Mouse (Mus musculus): ENCODE measurements around the gene Ltbp2. TPM values are rescaled to one million over a fixed set of nuclear protein-coding genes. Genes with fewer than 3 reads are reported as not detected.

Ltbp2 gene
- polyA plus RNA-seq, 1 experiment = 2.2 TPM

DNA sequence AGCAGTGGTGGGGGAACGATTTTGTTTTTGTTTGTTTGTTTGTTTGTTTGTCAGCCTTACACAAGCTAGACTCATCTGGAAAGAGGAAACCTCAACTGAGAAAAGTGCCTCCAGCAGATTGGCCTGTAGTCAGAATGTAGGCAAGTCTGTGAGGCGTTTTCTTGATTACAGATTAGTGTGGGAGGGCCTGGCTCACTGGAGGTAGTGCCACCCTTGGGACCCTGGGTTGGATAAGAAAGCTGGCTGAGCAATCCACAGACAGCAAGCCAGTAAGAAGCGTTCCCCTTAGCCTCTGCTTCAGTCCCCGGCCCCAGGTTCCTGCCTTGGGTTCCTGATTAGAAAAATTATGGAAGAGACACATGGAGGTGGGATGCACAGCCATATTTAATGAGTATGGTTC is 36.4 kb downstream of the Ltbp2 start:
- no peak overlapping the region for H3K27ac ChIP-seq (ENCODE audit: insufficient read depth, low read depth, low read length)
- H3K4me1 ChIP-seq (ENCODE audit: control insufficient read depth, insufficient read depth, low read length) = no peaks in the 10 kb centered on the region
- H3K36me3 ChIP-seq (ENCODE audit: control insufficient read depth, insufficient read depth, low read length) = no peaks in the 10 kb centered on the region
- DNase-seq = no peak
- H3K4me3 ChIP-seq (ENCODE audit: insufficient read depth, low read depth, low read length) = no peak overlapping the region
- H3K27me3 ChIP-seq (replicated peaks; ENCODE audit: control insufficient read depth, insufficient read depth, low read length) = no peaks in the 10 kb centered on the region
- TF ChIP-seq POLR2A (IDR thresholded peaks at IDR 0.05; ENCODE audit: low read depth, low read length) (no peak), CTCF (conservative IDR thresholded peaks at IDR 0.05; ENCODE audit: insufficient read depth, insufficient read length, low read depth, low read length) (no peak)
- 69% methylated on average over 4 of the region's 4 CpGs for WGBS

DNA sequence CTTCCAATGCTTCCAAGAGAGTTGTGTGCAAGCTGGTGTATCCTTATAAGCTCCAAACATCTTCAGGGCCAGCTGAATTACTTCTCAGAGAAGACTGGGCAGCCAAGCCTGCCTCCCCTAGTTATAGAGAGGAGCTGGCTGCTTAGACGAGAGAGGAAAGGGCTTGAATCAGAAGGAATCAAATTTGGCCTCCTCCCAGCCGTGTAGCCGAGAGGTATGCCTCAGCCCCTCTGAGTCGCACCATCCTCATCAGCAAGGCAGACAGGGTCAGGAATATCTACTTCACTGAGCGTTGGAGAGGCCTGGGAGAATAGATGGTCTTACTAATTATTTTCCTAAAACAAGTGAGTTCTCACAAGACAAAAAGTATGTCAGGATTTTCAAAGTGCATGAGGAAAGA is 40.7 kb downstream of the Ltbp2 start:
- no peak for DNase-seq
- H3K27me3 ChIP-seq (replicated peaks; ENCODE audit: control insufficient read depth, insufficient read depth, low read length) = no peaks in the 10 kb centered on the region
- 68% methylated on average over 5 of the region's 5 CpGs for WGBS
- no peak overlapping the region for H3K4me3 ChIP-seq (ENCODE audit: insufficient read depth, low read depth, low read length)
- H3K4me1 ChIP-seq (ENCODE audit: control insufficient read depth, insufficient read depth, low read length) = no peaks in the 10 kb centered on the region
- TF ChIP-seq CTCF (conservative IDR thresholded peaks at IDR 0.05; ENCODE audit: insufficient read depth, insufficient read length, low read depth, low read length) (no peak), POLR2A (IDR thresholded peaks at IDR 0.05; ENCODE audit: low read depth, low read length) (no peak)
- no peak overlapping the region for H3K27ac ChIP-seq (ENCODE audit: insufficient read depth, low read depth, low read length)
- no peaks in the 10 kb centered on the region for H3K36me3 ChIP-seq (ENCODE audit: control insufficient read depth, insufficient read depth, low read length)

DNA sequence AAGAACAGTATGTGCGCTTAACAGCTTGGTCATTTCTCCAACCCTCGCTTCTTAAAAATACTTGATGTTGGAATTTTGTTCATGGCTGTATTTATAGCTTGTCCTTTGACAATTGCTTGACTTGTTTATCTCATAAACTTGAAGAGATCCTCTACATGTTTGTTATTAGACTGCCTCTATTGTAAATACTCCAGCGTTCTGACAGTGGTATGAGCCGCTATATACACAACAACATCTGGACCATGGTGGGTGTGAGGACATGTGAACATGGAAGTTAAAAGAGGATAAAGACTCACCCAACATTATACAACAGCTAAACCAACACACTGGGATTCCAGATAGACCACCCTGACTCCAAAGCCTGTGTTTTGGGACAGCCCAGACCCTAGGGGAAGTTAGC is 41.6 kb downstream of the Ltbp2 start:
- WGBS = 88% methylated on average over 4 of the region's 4 CpGs
- Histone ChIP-seq H3K36me3 (ENCODE audit: control insufficient read depth, insufficient read depth, low read length) (no peaks in the 10 kb centered on the region), H3K27ac (ENCODE audit: insufficient read depth, low read depth, low read length) (no peak overlapping the region), H3K27me3 (replicated peaks; ENCODE audit: control insufficient read depth, insufficient read depth, low read length) (no peaks in the 10 kb centered on the region), H3K4me1 (ENCODE audit: control insufficient read depth, insufficient read depth, low read length) (no peaks in the 10 kb centered on the region), H3K4me3 (ENCODE audit: insufficient read depth, low read depth, low read length) (no peak overlapping the region)
- DNase-seq = no peak
- TF ChIP-seq CTCF (conservative IDR thresholded peaks at IDR 0.05; ENCODE audit: insufficient read depth, insufficient read length, low read depth, low read length) = no peak

DNA sequence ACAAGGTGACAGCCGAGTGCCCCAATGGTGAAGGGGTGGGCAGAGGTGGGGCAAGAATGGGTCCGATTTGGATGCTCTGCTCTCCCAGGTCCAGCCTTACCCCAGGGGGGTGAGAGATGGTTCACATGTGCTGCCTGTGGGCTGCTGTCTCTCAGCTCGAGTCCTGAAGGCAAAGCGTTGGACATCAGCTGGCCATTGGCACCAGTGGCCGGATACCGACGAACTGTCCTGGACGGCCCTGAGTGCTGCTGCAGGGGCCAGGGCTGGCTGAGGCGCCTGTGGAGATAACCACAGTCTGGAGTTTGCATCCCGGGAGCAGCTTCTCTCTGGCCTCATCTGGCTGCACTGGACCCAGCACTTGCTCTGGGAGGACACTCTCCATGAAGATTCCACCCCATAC is 44.7 kb downstream of the Ltbp2 start:
- no peaks in the 10 kb centered on the region for H3K36me3 ChIP-seq (ENCODE audit: control insufficient read depth, insufficient read depth, low read length)
- H3K27me3 ChIP-seq (replicated peaks; ENCODE audit: control insufficient read depth, insufficient read depth, low read length) = no peaks in the 10 kb centered on the region
- H3K27ac ChIP-seq (ENCODE audit: insufficient read depth, low read depth, low read length) = no peak overlapping the region
- H3K4me3 ChIP-seq (ENCODE audit: insufficient read depth, low read depth, low read length) = no peak overlapping the region
- DNase-seq = no peak
- H3K4me1 ChIP-seq (ENCODE audit: control insufficient read depth, insufficient read depth, low read length) = no peaks in the 10 kb centered on the region
- TF ChIP-seq CTCF (conservative IDR thresholded peaks at IDR 0.05; ENCODE audit: insufficient read depth, insufficient read length, low read depth, low read length) = no peak
- no peak for TF ChIP-seq POLR2A (IDR thresholded peaks at IDR 0.05; ENCODE audit: low read depth, low read length)
- 83% methylated on average over 10 of the region's 10 CpGs for WGBS

DNA sequence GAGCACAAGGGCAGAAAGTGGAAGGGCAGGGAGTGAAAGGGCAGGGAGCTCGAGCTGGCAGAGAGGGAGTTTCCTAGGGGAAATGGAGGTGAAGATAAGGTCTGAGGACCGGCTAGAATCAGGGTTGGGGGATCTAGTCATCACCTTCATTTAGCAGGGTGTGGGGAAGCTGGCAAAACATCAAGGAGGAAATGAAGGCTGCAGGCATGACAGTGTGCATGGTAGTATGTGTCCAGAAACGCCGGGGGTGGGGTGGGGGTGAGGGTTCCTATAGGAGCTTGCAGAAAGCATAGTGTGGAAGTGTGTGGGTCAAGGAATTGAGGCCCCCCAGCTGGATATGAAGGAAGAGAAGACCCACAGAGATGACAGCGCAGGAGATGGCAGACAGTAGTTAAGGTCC is 45.2 kb downstream of the Ltbp2 start:
- Histone ChIP-seq H3K4me1 (ENCODE audit: control insufficient read depth, insufficient read depth, low read length) (no peaks in the 10 kb centered on the region), H3K27me3 (replicated peaks; ENCODE audit: control insufficient read depth, insufficient read depth, low read length) (no peaks in the 10 kb centered on the region), H3K27ac (ENCODE audit: insufficient read depth, low read depth, low read length) (no peak overlapping the region), H3K4me3 (ENCODE audit: insufficient read depth, low read depth, low read length) (no peak overlapping the region), H3K36me3 (ENCODE audit: control insufficient read depth, insufficient read depth, low read length) (no peaks in the 10 kb centered on the region)
- DNase-seq = no peak
- no peak for TF ChIP-seq POLR2A (IDR thresholded peaks at IDR 0.05; ENCODE audit: low read depth, low read length)
- no peak for TF ChIP-seq CTCF (conservative IDR thresholded peaks at IDR 0.05; ENCODE audit: insufficient read depth, insufficient read length, low read depth, low read length)
- WGBS = 50% methylated on average over 5 of the region's 5 CpGs

DNA sequence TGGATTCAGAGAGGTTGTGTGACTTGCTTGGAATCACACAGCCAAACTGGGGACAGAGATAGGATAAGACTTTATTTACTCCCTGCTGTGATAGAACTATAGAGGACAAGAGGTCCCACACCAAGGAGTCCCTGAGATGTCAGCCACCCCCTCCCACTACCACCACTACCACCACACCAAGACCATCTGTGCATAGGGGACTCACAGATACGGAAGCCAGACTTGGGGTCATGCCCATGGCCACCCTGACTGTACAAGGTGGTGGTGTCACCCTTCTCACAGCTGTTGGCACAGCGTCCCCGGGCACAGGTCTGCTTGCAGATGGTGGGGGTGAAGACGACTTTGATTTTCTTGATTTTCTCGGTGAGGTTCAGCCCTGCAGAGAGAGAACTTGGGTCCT is 45.9 kb downstream of the Ltbp2 start:
- no peak overlapping the region for H3K4me3 ChIP-seq (ENCODE audit: insufficient read depth, low read depth, low read length)
- WGBS = 88% methylated on average over 5 of the region's 5 CpGs
- DNase-seq = no peak
- TF ChIP-seq CTCF (conservative IDR thresholded peaks at IDR 0.05; ENCODE audit: insufficient read depth, insufficient read length, low read depth, low read length) = no peak
- TF ChIP-seq POLR2A (IDR thresholded peaks at IDR 0.05; ENCODE audit: low read depth, low read length) = no peak
- no peaks in the 10 kb centered on the region for H3K4me1 ChIP-seq (ENCODE audit: control insufficient read depth, insufficient read depth, low read length)
- no peaks in the 10 kb centered on the region for H3K36me3 ChIP-seq (ENCODE audit: control insufficient read depth, insufficient read depth, low read length)
- no peak overlapping the region for H3K27ac ChIP-seq (ENCODE audit: insufficient read depth, low read depth, low read length)
- H3K27me3 ChIP-seq (replicated peaks; ENCODE audit: control insufficient read depth, insufficient read depth, low read length) = no peaks in the 10 kb centered on the region

DNA sequence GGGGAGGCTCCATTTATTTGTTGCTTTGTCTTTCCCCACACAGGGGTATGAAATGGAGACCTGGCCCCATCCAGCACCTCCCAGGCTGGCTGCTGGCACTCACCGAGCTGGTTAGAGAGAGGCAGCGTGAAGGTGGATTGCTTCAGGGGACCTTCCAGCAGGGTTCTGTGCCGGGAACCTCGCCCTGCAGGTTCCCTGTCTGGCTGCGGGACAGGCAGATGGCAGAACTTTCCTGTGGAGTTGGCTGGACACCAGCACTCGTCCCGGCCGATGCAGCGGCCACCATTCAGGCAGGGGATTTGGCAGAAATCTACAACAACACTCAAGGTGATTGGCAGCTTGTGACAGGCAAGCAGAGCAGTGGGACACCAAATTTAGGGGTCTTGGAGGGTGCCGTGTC is 46.4 kb downstream of the Ltbp2 start:
- H3K27ac ChIP-seq (ENCODE audit: insufficient read depth, low read depth, low read length) = no peak overlapping the region
- no peak for TF ChIP-seq CTCF (conservative IDR thresholded peaks at IDR 0.05; ENCODE audit: insufficient read depth, insufficient read length, low read depth, low read length)
- TF ChIP-seq POLR2A (IDR thresholded peaks at IDR 0.05; ENCODE audit: low read depth, low read length) = no peak
- 73% methylated on average over 10 of the region's 10 CpGs for WGBS
- DNase-seq = no peak
- no peaks in the 10 kb centered on the region for H3K36me3 ChIP-seq (ENCODE audit: control insufficient read depth, insufficient read depth, low read length)
- H3K27me3 ChIP-seq (replicated peaks; ENCODE audit: control insufficient read depth, insufficient read depth, low read length) = no peaks in the 10 kb centered on the region
- H3K4me1 ChIP-seq (ENCODE audit: control insufficient read depth, insufficient read depth, low read length) = no peaks in the 10 kb centered on the region
- no peak overlapping the region for H3K4me3 ChIP-seq (ENCODE audit: insufficient read depth, low read depth, low read length)
